Mouse (Mus musculus) stomach, embryonic 14.5 days (tissue): ENCODE measurements around the gene Rassf5. TPM values are rescaled to one million over a fixed set of nuclear protein-coding genes. Genes with fewer than 3 reads are reported as not detected.

Experiments used
- ATAC-seq: fragments of 200-750 bp; cut with Nextera tagmentation; 2 replicates; pipeline ENCODE4 v1.8.0; 2017; ENCODE audit warnings: low read depth, moderate TSS enrichment; ENCODE audit not compliant: insufficient number of reproducible peaks, insufficient read depth, low FRiP score
- H3K27ac ChIP-seq: fragments of 300-500 bp; sonication (generic); 2 replicates; pipeline ENCODE4 v1.5.1; 2014; ENCODE audit warnings: mild to moderate bottlenecking, low read length, moderate library complexity, mixed read lengths
- H3K27me3 ChIP-seq: fragments of 300-500 bp; sonication (generic); 2 replicates; pipeline ENCODE4 v1.6.1; 2014; ENCODE audit warnings: low read length, control low read depth, mixed read lengths; ENCODE audit not compliant: control insufficient read depth, insufficient read depth
- H3K36me3 ChIP-seq: fragments of 300-500 bp; sonication (generic); 2 replicates; pipeline ENCODE4 v1.6.1; 2014; ENCODE audit warnings: mild to moderate bottlenecking, control low read depth, low read length, moderate library complexity, mixed read lengths; ENCODE audit not compliant: control insufficient read depth, insufficient read depth
- H3K4me1 ChIP-seq: fragments of 300-500 bp; sonication (generic); 2 replicates; pipeline ENCODE4 v1.6.1; 2014; ENCODE audit warnings: low read length, control low read depth, mixed read lengths; ENCODE audit not compliant: control insufficient read depth, insufficient read depth
- H3K4me2 ChIP-seq: fragments of 300-500 bp; sonication (generic); replicated peaks from 2 replicates; pipeline ENCODE4 v1.6.1; 2014; ENCODE audit warnings: low read depth, low read length, control low read depth
- H3K4me3 ChIP-seq: fragments of 300-500 bp; sonication (generic); 2 replicates; pipeline ENCODE4 v1.5.1; 2014; ENCODE audit warnings: low read depth, low read length, control low read depth
- H3K9ac ChIP-seq: fragments of 300-500 bp; sonication (generic); replicated peaks from 2 replicates; pipeline ENCODE4 v1.6.1; 2014; ENCODE audit warnings: low read depth, mild to moderate bottlenecking, control low read depth, low read length, moderate library complexity, mixed read lengths
- H3K9me3 ChIP-seq: fragments of 300-500 bp; sonication (generic); 2 replicates; pipeline ENCODE4 v1.6.1; 2016; ENCODE audit warnings: low read depth, low read length, control low read depth; ENCODE audit not compliant: control insufficient read depth
- WGBS: fragments of 180-500 bp; shearing (Covaris S2); extraction: QIAGEN DNeasy Blood & Tissue Kit; methylation state at CpG from one replicate; pipeline ENCODE4 v1.1.7; 2014; 5-methylcytosine and 5-hydroxymethylcytosine counted together
- polyA plus RNA-seq: library from polyadenylated mRNA; unstranded; fragments of >200 nt; fragmentation: Nextera tagmentation; extraction: Ambion mirVana; gene quantifications from 2 replicates; pipeline ENCODE4 v1.2.1, GENCODE M21; 2014

Gene Rassf5
- polyA plus RNA-seq, 1 experiment from 2014 or later = 3.6 TPM

GRCm38 (mm10) chr1:131228659-131229058 lies 16.4 kb downstream of the Rassf5 start:
- Histone ChIP-seq H3K27ac (no peak overlapping the region), H3K4me3 (no peak overlapping the region), H3K9ac (no peak overlapping the region), H3K4me1 (0 out of 2 replicates have a peak, but pooled peaks cover 4% of the 10 kb centered on the region), H3K36me3 (no peaks in the 10 kb centered on the region), H3K4me2 (no peak overlapping the region), H3K27me3 (no peaks in the 10 kb centered on the region), H3K9me3 (no peaks in the 10 kb centered on the region)
- 78% methylated on average over 5 of the region's 5 CpGs for WGBS
- no peak for ATAC-seq

DNA sequence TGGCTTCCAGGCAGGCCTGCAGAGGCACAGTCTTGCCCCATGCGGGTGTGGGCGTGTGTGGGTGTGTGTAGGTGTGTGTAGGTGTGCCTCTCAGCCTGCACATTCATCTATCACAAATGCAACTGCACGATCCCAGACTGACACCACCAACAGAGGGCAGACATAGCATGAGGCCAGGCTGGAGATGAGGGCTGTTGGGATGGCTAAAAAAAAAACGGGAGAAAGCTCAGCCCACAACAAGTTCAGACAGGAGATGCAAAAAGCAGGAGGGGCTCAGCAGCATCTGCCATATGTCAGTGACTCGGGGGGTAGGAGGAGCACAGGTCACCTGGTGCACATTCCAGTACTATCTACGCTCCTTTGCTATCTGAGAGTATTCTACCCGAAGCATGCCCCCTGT lies 16.8 kb downstream of the Rassf5 start:
- Histone ChIP-seq H3K27me3 (no peaks in the 10 kb centered on the region), H3K36me3 (no peaks in the 10 kb centered on the region), H3K4me2 (no peak overlapping the region), H3K27ac (no peak overlapping the region), H3K9ac (no peak overlapping the region), H3K9me3 (no peaks in the 10 kb centered on the region), H3K4me1 (0 out of 2 replicates have a peak, but pooled peaks cover 4% of the 10 kb centered on the region), H3K4me3 (no peak overlapping the region)
- 34% methylated on average over 7 of the region's 7 CpGs for WGBS
- ATAC-seq = no peak

- ATAC-seq = no peak
- no peak overlapping the region for H3K4me2 ChIP-seq
- H3K9me3 ChIP-seq = no peaks in the 10 kb centered on the region
- 0 out of 2 replicates have a peak, but pooled peaks cover 4% of the 10 kb centered on the region for H3K4me1 ChIP-seq
- H3K27ac ChIP-seq = no peak overlapping the region
- WGBS = 45% methylated on average over 12 of the region's 12 CpGs
- H3K9ac ChIP-seq = no peak overlapping the region
- H3K27me3 ChIP-seq = no peaks in the 10 kb centered on the region
- H3K4me3 ChIP-seq = no peak overlapping the region
- no peaks in the 10 kb centered on the region for H3K36me3 ChIP-seq
These were observed 20.1 kb downstream of the Rassf5 start for GRCm38 (mm10) chr1:131224848-131225471.

DNA sequence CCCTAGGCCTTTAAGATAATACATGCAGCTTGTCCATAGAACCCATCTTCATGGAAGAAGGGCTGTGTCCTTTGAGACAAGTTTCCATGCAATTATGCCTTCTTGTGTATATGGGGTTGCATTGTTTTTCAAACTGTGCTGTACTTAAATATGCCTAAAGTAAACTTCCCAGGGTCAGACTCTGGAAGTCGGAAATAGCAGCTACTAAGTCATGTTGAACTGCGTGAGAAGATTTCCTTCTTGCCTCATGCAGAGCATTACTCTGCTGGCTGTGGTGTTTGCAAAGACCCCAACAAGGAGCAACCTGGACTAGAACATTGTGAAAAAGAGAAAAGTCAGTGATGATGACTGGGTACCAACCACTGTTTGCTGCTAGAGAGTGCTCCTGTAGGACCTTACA lies 21.7 kb downstream of the Rassf5 start:
- Histone ChIP-seq H3K36me3 (no peaks in the 10 kb centered on the region), H3K9me3 (no peaks in the 10 kb centered on the region), H3K9ac (no peak overlapping the region), H3K4me2 (no peak overlapping the region), H3K4me1 (0 out of 2 replicates have a peak, but pooled peaks cover 4% of the 10 kb centered on the region), H3K27me3 (no peaks in the 10 kb centered on the region), H3K4me3 (no peak overlapping the region), H3K27ac (no peak overlapping the region)
- ATAC-seq = no peak
- WGBS = 74% methylated on average over 2 of the region's 2 CpGs

GRCm38 (mm10) chr1:131221822-131222590 lies 23.1 kb downstream of the Rassf5 start:
- H3K9ac ChIP-seq = no peak overlapping the region
- no peak overlapping the region for H3K27ac ChIP-seq
- H3K36me3 ChIP-seq = no peaks in the 10 kb centered on the region
- ATAC-seq = no peak
- H3K4me3 ChIP-seq = no peak overlapping the region
- H3K4me2 ChIP-seq = no peak overlapping the region
- H3K4me1 ChIP-seq = no peaks in the 10 kb centered on the region
- no peaks in the 10 kb centered on the region for H3K27me3 ChIP-seq
- 82% methylated on average over 13 of the region's 13 CpGs for WGBS
- no peaks in the 10 kb centered on the region for H3K9me3 ChIP-seq

- Histone ChIP-seq H3K4me2 (no peak overlapping the region), H3K27me3 (no peaks in the 10 kb centered on the region), H3K9ac (no peak overlapping the region), H3K4me3 (no peak overlapping the region), H3K4me1 (peaks cover 2% of the 10 kb centered on the region; the same call in 1 of the 2 replicates), H3K9me3 (no peaks in the 10 kb centered on the region), H3K36me3 (no peaks in the 10 kb centered on the region), H3K27ac (no peak overlapping the region)
- WGBS = 91% methylated on average over 11 of the region's 11 CpGs
- ATAC-seq = no peak
These were observed 26.1 kb downstream of the Rassf5 start for GRCm38 (mm10) chr1:131218933-131219332.

DNA sequence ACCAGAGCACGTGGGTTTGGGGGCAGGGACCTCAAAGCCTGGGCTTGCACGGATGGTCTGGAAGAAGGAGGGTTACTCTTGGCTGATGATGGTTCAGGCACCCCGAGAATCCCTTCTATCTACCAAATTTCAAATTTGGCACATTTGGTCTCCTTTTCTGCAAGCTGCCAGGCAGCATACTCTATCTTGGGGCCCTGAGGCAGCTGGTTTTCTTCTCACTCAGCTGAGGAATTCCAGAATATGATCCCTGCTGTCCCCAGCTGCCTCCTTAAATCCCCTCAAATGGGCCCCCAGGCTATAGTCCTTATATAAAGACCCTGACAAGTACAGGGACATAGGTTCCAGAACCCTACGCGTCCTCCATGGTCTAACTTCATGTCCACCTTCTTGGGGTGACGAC lies 31.7 kb downstream of the Rassf5 start:
- Histone ChIP-seq H3K4me1 (peaks cover 18% of the 10 kb centered on the region; the same call in 1 of the 2 replicates), H3K9ac (no peak overlapping the region), H3K4me2 (no peak overlapping the region), H3K4me3 (no peak overlapping the region), H3K27me3 (no peaks in the 10 kb centered on the region), H3K36me3 (no peaks in the 10 kb centered on the region), H3K9me3 (no peaks in the 10 kb centered on the region), H3K27ac (peak overlapping the region; percentile 22)
- ATAC-seq = no peak
- 53% methylated on average over 6 of the region's 6 CpGs for WGBS

- Histone ChIP-seq H3K36me3 (no peaks in the 10 kb centered on the region), H3K9me3 (no peaks in the 10 kb centered on the region), H3K4me2 (no peak overlapping the region), H3K27ac (no peak overlapping the region), H3K9ac (no peak overlapping the region), H3K4me1 (peaks cover 18% of the 10 kb centered on the region; the same call in 1 of the 2 replicates), H3K27me3 (no peaks in the 10 kb centered on the region), H3K4me3 (no peak overlapping the region)
- 61% methylated on average over 5 of the region's 5 CpGs for WGBS
- no peak for ATAC-seq
These were observed 32.1 kb downstream of the Rassf5 start for GRCm38 (mm10) chr1:131212956-131213355.
